Mouse (Mus musculus): ENCODE measurements around the gene Map4. TPM values are rescaled to one million over a fixed set of nuclear protein-coding genes. Genes with fewer than 3 reads are reported as not detected.

The Map4 gene
- total and polyA plus RNA-seq, 3 experiments, result 14.4 to 45.8 (median 28.9) TPM

- no peaks in the 10 kb centered on the region for H3K79me2 ChIP-seq (replicated peaks; ENCODE audit: control insufficient read depth, extremely low read depth, insufficient read depth, poor library complexity, severe bottlenecking)
- dilution Hi-C loops (cut with MboI; ENCODE audit: extremely low pct_ligation_motif_present, extremely low pct_unique_long_range_greater_than_20kb, low sequenced_read_pairs), result no loop called here
- H3K4me1 ChIP-seq (ENCODE audit: control insufficient read depth in 1 of 2, insufficient read depth in 2 of 2), result 0 out of 4 replicates have a peak, but pooled peaks cover 0 to 3% of the 10 kb centered on the region in 2 experiments
- H3K27ac ChIP-seq (ENCODE audit: insufficient read depth, low read depth), result no peak overlapping the region
- H3K4me3 ChIP-seq (replicated peaks in 1 of 3; ENCODE audit: low read depth in 2 of 3, low read length in 2 of 3, poor library complexity in 1 of 3), result no peak overlapping the region
- in situ Hi-C loops (cut with MboI; ENCODE audit: low pct_ligation_motif_present, low pct_unique_long_range_greater_than_20kb, low sequenced_read_pairs), result loop anchor here (5.0 to 10.0 kb wide), 2 partner anchors 43 to 385 kb away; no protein-coding TSS in a partner anchor
- TF ChIP-seq CHD1 (IDR thresholded peaks at IDR 0.05; ENCODE audit: low read depth, low read length), result no peak
- no peak for TF ChIP-seq MYC (IDR thresholded peaks at IDR 0.05; ENCODE audit: low read depth, low read length)
- no peak for TF ChIP-seq IRF4 (IDR thresholded peaks at IDR 0.05; ENCODE audit: low read depth, low read length)
- no peak for TF ChIP-seq MAFK (IDR thresholded peaks at IDR 0.05; ENCODE audit: insufficient replicate concordance, low read length)
- TF ChIP-seq NRF1 (IDR thresholded peaks at IDR 0.05; ENCODE audit: low read depth, low read length), result no peak
- TF ChIP-seq BHLHE40 (IDR thresholded peaks at IDR 0.05; ENCODE audit: low read depth, low read length), result no peak
- TF ChIP-seq CHD2 (IDR thresholded peaks at IDR 0.05; ENCODE audit: low read length), result no peak
- no peak for TF ChIP-seq TCF12 (IDR thresholded peaks at IDR 0.05; ENCODE audit: low read depth, low read length)
- no peak for TF ChIP-seq CTCF (conservative IDR thresholded peaks at IDR 0.05 in 1 of 2, IDR thresholded peaks at IDR 0.05 in 1 of 2; ENCODE audit: low read depth in 2 of 2, low read length in 2 of 2)
- no peak for TF ChIP-seq ETS1 (conservative IDR thresholded peaks at IDR 0.05; ENCODE audit: low read depth, low read length)
- no peak overlapping the region for H3K9ac ChIP-seq (ENCODE audit: insufficient read depth, low read depth)
- H3K4me2 ChIP-seq (ENCODE audit: insufficient read depth, low read depth, poor library complexity, severe bottlenecking), result no peak overlapping the region
- no peaks in the 10 kb centered on the region for H3K27me3 ChIP-seq (replicated peaks)
- H3K9me3 ChIP-seq (replicated peaks; ENCODE audit: low read length), result no peaks in the 10 kb centered on the region
- no peak for DNase-seq (ENCODE audit: extremely low read depth)
- peaks cover 12 to 60% of the 10 kb centered on the region in 2 experiments for H3K36me3 ChIP-seq (replicated peaks in 1 of 2; ENCODE audit: control insufficient read depth in 1 of 2, insufficient read depth in 1 of 2, low read length in 1 of 2)
These were observed 31.9 kb upstream of the Map4 start for GRCm38 (mm10) chr9:109899361-109899760.

GRCm38 (mm10) chr9:109899774-109900173 is 31.5 kb upstream of the Map4 start:
- no peak overlapping the region for H3K4me2 ChIP-seq (ENCODE audit: insufficient read depth, low read depth, poor library complexity, severe bottlenecking)
- TF ChIP-seq JUN (IDR thresholded peaks at IDR 0.05; ENCODE audit: insufficient read depth, low read depth, low read length) (no peak), HCFC1 (IDR thresholded peaks at IDR 0.05; ENCODE audit: low read depth, low read length) (no peak), NELFE (IDR thresholded peaks at IDR 0.05; ENCODE audit: low read depth, low read length) (no peak), NRF1 (IDR thresholded peaks at IDR 0.05; ENCODE audit: low read depth, low read length) (no peak), MAFK (IDR thresholded peaks at IDR 0.05; ENCODE audit: insufficient replicate concordance, low read length) (no peak), USF2 (conservative IDR thresholded peaks at IDR 0.05; ENCODE audit: low read depth, low read length) (no peak), POLR2A (IDR thresholded peaks at IDR 0.05; ENCODE audit: low read depth, low read length) (no peak), CHD1 (IDR thresholded peaks at IDR 0.05; ENCODE audit: low read depth, low read length) (no peak), MAZ (IDR thresholded peaks at IDR 0.05; ENCODE audit: low read depth, low read length) (no peak), BHLHE40 (IDR thresholded peaks at IDR 0.05; ENCODE audit: low read depth, low read length) (no peak), ETS1 (conservative IDR thresholded peaks at IDR 0.05; ENCODE audit: low read depth, low read length) (no peak), MAX (IDR thresholded peaks at IDR 0.05; ENCODE audit: low read length) (no peak)
- H3K36me3 ChIP-seq (replicated peaks in 1 of 2; ENCODE audit: control insufficient read depth in 1 of 2, insufficient read depth in 1 of 2, low read length in 1 of 2), result peaks cover 8 to 56% of the 10 kb centered on the region in 2 experiments
- no peak overlapping the region for H3K27ac ChIP-seq (ENCODE audit: insufficient read depth, low read depth)
- H3K27me3 ChIP-seq (replicated peaks), result no peaks in the 10 kb centered on the region
- in situ Hi-C loops (cut with MboI; ENCODE audit: low pct_ligation_motif_present, low pct_unique_long_range_greater_than_20kb, low sequenced_read_pairs) (loop anchor here (5.0 to 10.0 kb wide), 2 partner anchors 43 to 385 kb away; no protein-coding TSS in a partner anchor), dilution Hi-C loops (cut with MboI; ENCODE audit: extremely low pct_ligation_motif_present, extremely low pct_unique_long_range_greater_than_20kb, low sequenced_read_pairs) (no loop called here)
- no peak overlapping the region for H3K4me3 ChIP-seq (replicated peaks in 1 of 3; ENCODE audit: low read depth in 2 of 3, low read length in 2 of 3, poor library complexity in 1 of 3)
- H3K9me3 ChIP-seq (replicated peaks; ENCODE audit: low read length), result no peaks in the 10 kb centered on the region
- no peaks in the 10 kb centered on the region for H3K79me2 ChIP-seq (replicated peaks; ENCODE audit: control insufficient read depth, extremely low read depth, insufficient read depth, poor library complexity, severe bottlenecking)
- DNase-seq (ENCODE audit: extremely low read depth), result no peak
- H3K9ac ChIP-seq (ENCODE audit: insufficient read depth, low read depth), result no peak overlapping the region
- 0 out of 4 replicates have a peak, but pooled peaks cover 0 to 3% of the 10 kb centered on the region in 2 experiments for H3K4me1 ChIP-seq (ENCODE audit: control insufficient read depth in 1 of 2, insufficient read depth in 2 of 2)

All from CH12.LX (cell line).